Mouse (Mus musculus): Measurements from ENCODE around the gene Lama1. TPM values are rescaled to one million over a fixed set of nuclear protein-coding genes. Genes with fewer than 3 reads are reported as not detected.

Lama1 gene
- 1.9 and 3.3 TPM in 2 replicates for polyA plus RNA-seq (2012; rRNA removed)

GRCm38 (mm10) chr17:67696694-67697386 is at the start of gene Lama1:
Gene Lama1, plus strand, starts transcription at chr17:67697259.
- DNase-seq (ENCODE audit: low read depth, low spot score): no peak

GRCm38 (mm10) chr17:67651506-67651905 is 45.6 kb upstream of the Lama1 start:
- 11% methylated on average over 4 of the region's 4 CpGs for WGBS
- DNase-seq (ENCODE audit: low read depth, low spot score): peak; percentile 6

More at GRCm38 (mm10) chr17:67696694-67697386, at the start of gene Lama1:
- 6% methylated on average over 32 of the region's 32 CpGs for WGBS

GRCm38 (mm10) chr17:67664299-67664698 is 32.8 kb upstream of the Lama1 start:
- 56% methylated on average over 3 of the region's 3 CpGs for WGBS
- no peak for DNase-seq (ENCODE audit: low read depth, low spot score)

- DNase-seq (ENCODE audit: low read depth, low spot score): no peak
- WGBS: 52% methylated on average over 5 of the region's 5 CpGs
Observed at GRCm38 (mm10) chr17:67666981-67667380, 30.1 kb upstream of the Lama1 start.

GRCm38 (mm10) chr17:67667981-67668380 is 29.1 kb upstream of the Lama1 start:
- DNase-seq (ENCODE audit: low read depth, low spot score): no peak

GRCm38 (mm10) chr17:67678576-67678975 is 18.5 kb upstream of the Lama1 start:
- DNase-seq (ENCODE audit: low read depth, low spot score): no peak
- WGBS: 74% methylated on average over 1 of the region's 1 CpGs

More at GRCm38 (mm10) chr17:67667981-67668380, 29.1 kb upstream of the Lama1 start:
- 8% methylated on average over 3 of the region's 3 CpGs for WGBS

- 64% methylated on average over 6 of the region's 6 CpGs for WGBS
- no peak for DNase-seq (ENCODE audit: low read depth, low spot score)
Observed at GRCm38 (mm10) chr17:67681084-67681483, 16.0 kb upstream of the Lama1 start.

GRCm38 (mm10) chr17:67685022-67685743 is 11.9 kb upstream of the Lama1 start:
- DNase-seq (ENCODE audit: low read depth, low spot score): no peak
- 34% methylated on average over 14 of the region's 14 CpGs for WGBS

- 90% methylated on average over 6 of the region's 6 CpGs for WGBS
- no peak for DNase-seq (ENCODE audit: low read depth, low spot score)
Observed at GRCm38 (mm10) chr17:67687505-67687904, 9.6 kb upstream of the Lama1 start.

- no peak for DNase-seq (ENCODE audit: low read depth, low spot score)
- 29% methylated on average over 4 of the region's 4 CpGs for WGBS
Observed at GRCm38 (mm10) chr17:67690689-67691088, 6.4 kb upstream of the Lama1 start.

- WGBS: 45% methylated on average over 2 of the region's 2 CpGs
- no peak for DNase-seq (ENCODE audit: low read depth, low spot score)
Observed at GRCm38 (mm10) chr17:67692651-67693050, 4.4 kb upstream of the Lama1 start.

GRCm38 (mm10) chr17:67693861-67694260 is 3.2 kb upstream of the Lama1 start:
- WGBS: 69% methylated on average over 3 of the region's 3 CpGs
- no peak for DNase-seq (ENCODE audit: low read depth, low spot score)

- DNase-seq (ENCODE audit: low read depth, low spot score): no peak
- 2% methylated on average over 31 of the region's 32 CpGs for WGBS
Observed at GRCm38 (mm10) chr17:67697461-67697891, 417 bp downstream of the Lama1 start.

GRCm38 (mm10) chr17:67698301-67698700 is 1.2 kb downstream of the Lama1 start:
- DNase-seq (ENCODE audit: low read depth, low spot score): no peak
- WGBS: 16% methylated on average over 13 of the region's 13 CpGs

- whole genome bisulfite sequencing: 37% methylated on average over 9 of the region's 9 CpGs
- DNase-seq (ENCODE audit: low read depth, low spot score): no peak
Observed at GRCm38 (mm10) chr17:67701761-67702160, 4.7 kb downstream of the Lama1 start.

GRCm38 (mm10) chr17:67702941-67703340 is 5.9 kb downstream of the Lama1 start:
- WGBS: 73% methylated on average over 3 of the region's 3 CpGs

GRCm38 (mm10) chr17:67705035-67705769 is 8.1 kb downstream of the Lama1 start:
- WGBS: 73% methylated on average over 10 of the region's 10 CpGs

More at GRCm38 (mm10) chr17:67702941-67703340, 5.9 kb downstream of the Lama1 start:
- no peak for DNase-seq (ENCODE audit: low read depth, low spot score)

GRCm38 (mm10) chr17:67706372-67706771 is 9.3 kb downstream of the Lama1 start:
- 64% methylated on average over 5 of the region's 5 CpGs for WGBS
- no peak for DNase-seq (ENCODE audit: low read depth, low spot score)

More at GRCm38 (mm10) chr17:67705035-67705769, 8.1 kb downstream of the Lama1 start:
- DNase-seq (ENCODE audit: low read depth, low spot score): no peak

- WGBS: 61% methylated on average over 13 of the region's 13 CpGs
- DNase-seq (ENCODE audit: low read depth, low spot score): no peak
Observed at GRCm38 (mm10) chr17:67707793-67708364, 10.8 kb downstream of the Lama1 start.

GRCm38 (mm10) chr17:67710377-67710781 is 13.3 kb downstream of the Lama1 start:
- 66% methylated on average over 6 of the region's 6 CpGs for WGBS
- DNase-seq (ENCODE audit: low read depth, low spot score): no peak
